Mouse (Mus musculus) lung, adult 18-20 months (tissue): ENCODE measurements around the gene Klrg1.

Experiments
- DNase-seq, 2 experiments: peaks; one replicate each; pipeline ENCODE4 v3.0.0; 2022; ENCODE audit warnings: mixed read lengths in 2 of 2

Gene Klrg1

GRCm38 (mm10) chr6:122292184-122292583 is 9.5 kb upstream of the Klrg1 start:
- no peak for DNase-seq

GRCm38 (mm10) chr6:122291735-122292134 is 9.1 kb upstream of the Klrg1 start:
- no peak for DNase-seq

- no peak for DNase-seq
Measured at GRCm38 (mm10) chr6:122291264-122291663, 8.6 kb upstream of the Klrg1 start.

GRCm38 (mm10) chr6:122290253-122290652 is 7.6 kb upstream of the Klrg1 start:
- no peak for DNase-seq

GRCm38 (mm10) chr6:122289313-122289712 is 6.6 kb upstream of the Klrg1 start:
- DNase-seq, result no peak

GRCm38 (mm10) chr6:122288263-122288662 is 5.6 kb upstream of the Klrg1 start:
- DNase-seq, result no peak

- DNase-seq, result no peak
Measured at GRCm38 (mm10) chr6:122284823-122285222, 2.1 kb upstream of the Klrg1 start.

- DNase-seq, result no peak
Measured at GRCm38 (mm10) chr6:122284304-122284703, 1.6 kb upstream of the Klrg1 start.

- DNase-seq, result no peak
Measured at GRCm38 (mm10) chr6:122283429-122283828, 747 bp upstream of the Klrg1 start.

- DNase-seq, result no peak
Measured at GRCm38 (mm10) chr6:122276565-122276964, 6.1 kb downstream of the Klrg1 start.

GRCm38 (mm10) chr6:122274546-122274945 is 8.1 kb downstream of the Klrg1 start:
- no peak for DNase-seq

GRCm38 (mm10) chr6:122270152-122270551 is 12.5 kb downstream of the Klrg1 start:
- DNase-seq, result no peak

GRCm38 (mm10) chr6:122269170-122269569 is 13.5 kb downstream of the Klrg1 start:
- DNase-seq, result no peak

GRCm38 (mm10) chr6:122268561-122268960 is 14.1 kb downstream of the Klrg1 start:
- peak; percentile 33 to 48 for DNase-seq

GRCm38 (mm10) chr6:122262543-122262942 is 20.1 kb downstream of the Klrg1 start:
- DNase-seq, result no peak

GRCm38 (mm10) chr6:122252146-122252545 is 30.5 kb downstream of the Klrg1 start:
- DNase-seq, result no peak

GRCm38 (mm10) chr6:122250033-122250432 is 32.6 kb downstream of the Klrg1 start:
- DNase-seq, result no peak
